Mouse (Mus musculus) limb, embryonic 10.5 days (tissue): ENCODE results near the gene Olfr177. TPM values are rescaled to one million over a fixed set of nuclear protein-coding genes. Genes with fewer than 3 reads are reported as not detected.

Experiments used
- DNase-seq: peaks from one replicate; pipeline ENCODE4 v3.0.0-alpha.2; 2017; ENCODE audit warnings: low spot score
- H3K27ac ChIP-seq: fragments of 300-500 bp; sonication (generic); 2 replicates; pipeline ENCODE4 v1.5.1; 2016; ENCODE audit warnings: mild to moderate bottlenecking
- H3K27me3 ChIP-seq: fragments of 300-500 bp; sonication (generic); 2 replicates; pipeline ENCODE4 v1.6.1; 2016; ENCODE audit warnings: low read depth, mild to moderate bottlenecking; ENCODE audit not compliant: poor library complexity, severe bottlenecking
- H3K36me3 ChIP-seq: fragments of 300-500 bp; sonication (generic); 2 replicates; pipeline ENCODE4 v1.6.1; 2016; ENCODE audit warnings: mild to moderate bottlenecking, moderate library complexity
- H3K4me1 ChIP-seq: fragments of 300-500 bp; sonication (generic); 2 replicates; pipeline ENCODE4 v1.6.1; 2016
- H3K4me3 ChIP-seq: fragments of 300-500 bp; sonication (generic); 2 replicates; pipeline ENCODE4 v1.5.1; 2016; ENCODE audit warnings: mild to moderate bottlenecking, moderate library complexity
- H3K9me3 ChIP-seq: fragments of 300-500 bp; sonication (generic); replicated peaks from 2 replicates; pipeline ENCODE4 v1.6.1; 2016; ENCODE audit warnings: mild to moderate bottlenecking
- WGBS: fragments of 180-500 bp; shearing (Covaris S2); methylation state at CpG from one replicate; pipeline ENCODE4 v1.1.7; 2016; 5-methylcytosine and 5-hydroxymethylcytosine counted together
- polyA plus RNA-seq: library from polyadenylated mRNA; unstranded; fragments of >200 nt; fragmentation: Nextera tagmentation; extraction: Ambion mirVana; gene quantifications from 2 replicates; pipeline ENCODE4 v1.2.1, GENCODE M21; 2016

Olfr177 gene
- polyA plus RNA-seq, result not detected in 2 replicates

DNA sequence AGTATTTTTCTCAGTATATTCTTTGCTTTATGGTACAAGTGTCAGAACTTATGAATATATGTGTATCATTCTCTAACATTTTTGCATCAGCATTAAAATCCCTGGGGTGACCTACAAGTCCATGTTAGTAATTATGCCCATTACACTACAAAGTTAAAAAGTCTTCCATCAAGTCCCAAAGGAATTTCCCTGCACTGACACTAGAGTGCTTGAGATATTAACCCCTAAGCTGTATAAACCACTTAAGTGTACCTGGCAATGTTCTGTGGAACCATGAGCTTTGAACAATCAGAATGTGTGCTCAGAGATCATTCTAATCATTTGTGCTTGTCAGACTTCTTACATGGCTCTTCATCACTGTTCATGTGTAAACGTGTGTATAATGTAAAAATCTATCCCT is at the start of gene Olfr177:
Gene Olfr177 (minus strand): TSS at position 101 of the 400 bp plus-strand sequence.
- no peaks in the 10 kb centered on the region for H3K9me3 ChIP-seq
- H3K4me3 ChIP-seq, result no peak within 1 kb of the TSS
- 76% methylated on average over 1 of the region's 1 CpGs for WGBS
- no peak for DNase-seq
- H3K4me1 ChIP-seq, result no peaks in the 10 kb centered on the region
- H3K36me3 ChIP-seq, result no peaks in the 10 kb centered on the region
- no peaks in the 10 kb centered on the region for H3K27me3 ChIP-seq
- no peak within 1 kb of the TSS for H3K27ac ChIP-seq

DNA sequence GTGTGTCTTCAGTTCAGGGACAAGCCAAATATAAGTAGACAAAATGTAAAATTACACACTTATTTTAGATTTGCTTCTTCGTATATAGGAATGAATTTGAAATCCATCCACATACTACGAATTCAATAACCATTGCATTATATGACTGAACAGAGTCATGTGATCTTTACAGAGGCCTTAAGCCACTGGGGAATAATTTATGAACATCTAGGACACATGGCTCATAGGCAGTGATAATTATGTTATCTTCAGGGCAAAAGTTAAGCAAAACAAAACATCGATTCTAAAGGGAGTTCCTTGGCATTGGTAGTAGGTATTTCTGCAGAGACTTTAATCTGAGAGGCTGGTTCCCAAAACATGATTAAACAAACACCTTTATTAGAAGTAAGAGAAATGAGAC is 17.4 kb upstream of the Olfr177 start, which contains the start of gene Olfr178:
Gene Olfr178 (minus strand): TSS at position 101 of the 400 bp plus-strand sequence.
- no peaks in the 10 kb centered on the region for H3K9me3 ChIP-seq

DNA sequence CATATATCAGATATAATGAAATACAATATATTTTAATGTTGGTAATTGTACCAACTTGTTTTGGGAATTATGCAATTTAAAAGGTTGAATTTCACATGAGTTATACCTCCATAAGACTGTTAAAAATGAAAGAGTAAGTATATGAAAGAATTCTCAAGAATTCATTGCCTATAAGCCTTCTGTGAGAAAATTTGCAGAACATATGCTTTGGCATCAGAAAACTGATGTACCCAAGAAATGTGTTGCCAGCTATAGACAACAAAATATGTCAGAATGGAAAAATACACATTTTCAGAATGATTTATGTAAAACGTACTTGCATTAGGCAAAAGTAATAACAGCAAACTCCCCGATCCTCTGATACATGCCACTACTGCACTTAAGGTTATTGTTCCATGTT is 9.8 kb upstream of the Olfr177 start:
- DNase-seq, result no peak
- 92% methylated on average over 2 of the region's 2 CpGs for WGBS
- no peak overlapping the region for H3K4me3 ChIP-seq

More for the DNA sequence above, 17.4 kb upstream of the Olfr177 start, which contains the start of gene Olfr178:
- Histone ChIP-seq H3K4me3 (no peak within 1 kb of the TSS), H3K27me3 (no peaks in the 10 kb centered on the region), H3K27ac (no peak within 1 kb of the TSS), H3K4me1 (no peaks in the 10 kb centered on the region), H3K36me3 (no peaks in the 10 kb centered on the region)
- no peak for DNase-seq
- 90% methylated on average over 3 of the region's 3 CpGs for WGBS

DNA sequence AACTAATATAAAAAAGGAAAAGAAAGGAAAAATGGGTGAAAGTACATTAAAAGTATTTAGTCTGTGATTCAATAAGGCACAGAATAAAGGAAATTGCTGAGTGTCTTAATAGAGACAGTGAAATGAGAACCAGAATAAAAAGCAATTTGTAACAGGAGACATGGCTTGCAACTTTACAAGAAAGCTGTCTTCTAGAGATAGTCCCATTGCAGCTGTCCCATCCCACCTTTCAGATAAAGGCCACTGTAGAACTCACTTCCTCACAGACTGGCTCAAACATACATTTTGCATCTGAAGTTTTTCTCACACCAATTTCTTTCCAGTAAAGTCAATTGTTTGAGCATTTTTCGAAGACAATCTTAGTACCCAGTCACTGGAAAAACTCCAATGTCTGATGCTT is 13.1 kb downstream of the Olfr177 start:
- no peak for DNase-seq
- WGBS, result 71% methylated on average over 1 of the region's 1 CpGs
- H3K36me3 ChIP-seq, result no peaks in the 10 kb centered on the region

More for the DNA sequence above, 9.8 kb upstream of the Olfr177 start:
- no peaks in the 10 kb centered on the region for H3K9me3 ChIP-seq
- no peaks in the 10 kb centered on the region for H3K4me1 ChIP-seq
- no peaks in the 10 kb centered on the region for H3K36me3 ChIP-seq
- H3K27ac ChIP-seq, result no peak overlapping the region
- H3K27me3 ChIP-seq, result no peaks in the 10 kb centered on the region

DNA sequence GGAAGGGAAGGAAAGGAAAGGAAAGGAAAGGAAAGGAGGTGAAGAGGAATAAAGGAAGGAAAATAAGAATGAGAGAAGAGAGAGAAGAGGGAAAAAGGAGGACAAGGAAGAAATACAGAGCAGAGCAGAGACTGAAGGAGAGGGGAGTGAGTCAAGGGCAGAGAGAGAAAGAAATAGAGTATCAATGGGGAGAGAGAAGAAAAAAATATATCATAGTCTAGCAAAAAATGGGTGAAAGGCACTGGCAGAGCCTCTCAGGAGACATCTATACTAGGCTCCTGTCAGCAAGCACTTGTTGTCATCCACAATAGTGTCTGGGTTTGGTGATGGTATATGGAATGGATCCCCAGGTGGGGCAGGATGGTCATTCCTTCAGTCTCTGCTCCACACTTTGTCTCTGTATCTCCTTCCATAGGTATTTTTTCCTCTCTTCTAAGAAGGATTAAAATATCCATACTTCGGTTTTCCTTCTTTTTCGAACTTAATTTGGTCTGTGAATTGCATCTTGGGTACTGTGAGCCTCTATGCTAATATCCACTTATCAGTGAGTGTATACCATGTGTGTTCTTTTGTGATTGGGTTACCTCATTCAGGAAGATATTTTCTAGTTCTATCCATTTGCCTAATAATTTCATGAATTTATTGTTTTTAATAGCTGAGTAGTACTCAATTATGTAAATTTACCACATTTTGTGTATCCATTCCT is 14.4 kb downstream of the Olfr177 start:
- Histone ChIP-seq H3K27me3 (no peaks in the 10 kb centered on the region), H3K9me3 (no peaks in the 10 kb centered on the region), H3K36me3 (no peaks in the 10 kb centered on the region), H3K27ac (no peak overlapping the region), H3K4me1 (no peaks in the 10 kb centered on the region), H3K4me3 (no peak overlapping the region)
- DNase-seq, result no peak
- 93% methylated on average over 2 of the region's 2 CpGs for WGBS

More for the DNA sequence above, 13.1 kb downstream of the Olfr177 start:
- Histone ChIP-seq H3K9me3 (no peaks in the 10 kb centered on the region), H3K27me3 (no peaks in the 10 kb centered on the region), H3K27ac (no peak overlapping the region), H3K4me1 (no peaks in the 10 kb centered on the region), H3K4me3 (no peak overlapping the region)

DNA sequence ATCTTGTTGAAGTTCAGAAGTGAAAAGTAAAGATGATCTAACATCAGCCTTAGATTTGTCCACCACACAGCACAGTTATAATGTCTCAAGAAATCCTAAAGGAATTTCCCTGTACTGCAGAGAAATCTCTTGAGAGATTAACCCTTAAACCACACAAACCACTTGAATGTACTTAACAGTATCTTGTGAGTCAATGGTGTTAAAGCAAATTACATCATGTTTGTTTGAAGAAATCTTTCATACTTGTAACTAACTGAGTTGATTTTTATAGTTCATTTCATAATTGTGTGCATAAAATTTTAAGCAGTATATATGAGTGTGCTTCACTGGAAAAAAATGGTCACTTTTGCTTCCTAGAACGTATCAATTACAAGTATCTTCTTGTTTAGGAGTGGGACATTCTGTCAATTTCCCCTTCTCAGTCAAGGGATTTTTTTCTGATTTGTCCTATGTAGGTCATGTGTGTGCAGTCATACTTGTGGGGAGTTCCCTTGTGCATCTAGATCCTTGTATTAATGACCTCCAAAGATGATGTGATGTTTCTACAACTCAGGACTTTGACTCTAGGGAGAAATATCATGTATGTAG is 47.7 kb downstream of the Olfr177 start, which contains the start of gene Olfr175-ps1:
Gene Olfr175-ps1 (minus strand): TSS at position 51 of the 588 bp plus-strand sequence.
- no peak for DNase-seq
- no peaks in the 10 kb centered on the region for H3K4me1 ChIP-seq
- no peaks in the 10 kb centered on the region for H3K36me3 ChIP-seq
- no peak within 1 kb of the TSS for H3K27ac ChIP-seq
- no peaks in the 10 kb centered on the region for H3K27me3 ChIP-seq
- 83% methylated on average over 1 of the region's 1 CpGs for WGBS
- no peak within 1 kb of the TSS for H3K4me3 ChIP-seq
- no peaks in the 10 kb centered on the region for H3K9me3 ChIP-seq

Other genes with a start within 250 kb of the Olfr177 start
- not detected in 2 replicates for gene E330017A01Rik, start 236.0 kb downstream of the Olfr177 start, polyA plus RNA-seq
- gene Cpox, start 204.5 kb downstream of the Olfr177 start, polyA plus RNA-seq, result 26.6 and 29.7 TPM in 2 replicates
- 0.11 TPM in 1 of 2 replicates, not detected in the other for gene Gpr15, start 155.7 kb downstream of the Olfr177 start, polyA plus RNA-seq
- gene Cldnd1, start 146.9 kb downstream of the Olfr177 start, polyA plus RNA-seq, result 92.9 and 108 TPM in 2 replicates
- gene Olfr172, start 111.6 kb downstream of the Olfr177 start, polyA plus RNA-seq, result not detected in 2 replicates
- not detected in 2 replicates for gene Olfr173, start 74.5 kb downstream of the Olfr177 start, polyA plus RNA-seq
- gene Olfr175-ps1, start 48.0 kb downstream of the Olfr177 start, polyA plus RNA-seq, result not detected in 2 replicates
- gene Olfr178, start 17.3 kb upstream of the Olfr177 start, polyA plus RNA-seq, result not detected in 2 replicates
- not detected in 2 replicates for gene Olfr181, start 54.0 kb upstream of the Olfr177 start, polyA plus RNA-seq
- not detected in 2 replicates for gene Olfr180, start 54.6 kb upstream of the Olfr177 start, polyA plus RNA-seq
- gene Olfr183, start 120.6 kb upstream of the Olfr177 start, polyA plus RNA-seq, result not detected in 2 replicates
- gene Olfr186, start 155.5 kb upstream of the Olfr177 start, polyA plus RNA-seq, result not detected in 2 replicates
- gene Olfr187, start 165.0 kb upstream of the Olfr177 start, polyA plus RNA-seq, result not detected in 2 replicates
- gene Olfr190, start 203.2 kb upstream of the Olfr177 start, polyA plus RNA-seq, result not detected in 2 replicates
- gene Olfr191, start 215.1 kb upstream of the Olfr177 start, polyA plus RNA-seq, result not detected in 2 replicates
- not detected in 2 replicates for gene Olfr193, start 237.1 kb upstream of the Olfr177 start, polyA plus RNA-seq
- not detected in 2 replicates for gene Olfr194, start 246.3 kb upstream of the Olfr177 start, polyA plus RNA-seq